Mouse (Mus musculus) brain, adult 2 months (tissue): ENCODE data around the gene Pygo2.

Experiments
- DNase-seq: peaks from one replicate; pipeline ENCODE4 v3.0.0; 2011; ENCODE audit warnings: low read depth, low spot score

The Pygo2 gene

GRCm38 (mm10) chr3:89392871-89393311 is 37.1 kb upstream of the Pygo2 start:
- no peak for DNase-seq

GRCm38 (mm10) chr3:89393605-89394004 is 36.4 kb upstream of the Pygo2 start:
- DNase-seq, result peak; percentile 99

GRCm38 (mm10) chr3:89394006-89394893 is 35.8 kb upstream of the Pygo2 start, which contains the start of gene Zbtb7b:
Gene Zbtb7b, minus strand, starts transcription at chr3:89394776.
- DNase-seq, result peak; percentile 90

GRCm38 (mm10) chr3:89394894-89395256 is 35.1 kb upstream of the Pygo2 start:
- peak; percentile 94 for DNase-seq

- DNase-seq, result no peak
These were observed 34.6 kb upstream of the Pygo2 start for GRCm38 (mm10) chr3:89395419-89395805.

- peak; percentile 83 for DNase-seq
These were observed 34.0 kb upstream of the Pygo2 start for GRCm38 (mm10) chr3:89395806-89396653.

- DNase-seq, result no peak
These were observed 33.4 kb upstream of the Pygo2 start for GRCm38 (mm10) chr3:89396654-89397005.

- no peak for DNase-seq
These were observed 28.7 kb upstream of the Pygo2 start for GRCm38 (mm10) chr3:89401329-89401728.

GRCm38 (mm10) chr3:89402693-89403092 is 27.3 kb upstream of the Pygo2 start, which contains the start of gene Lenep:
Gene Lenep, minus strand, starts transcription at chr3:89402793.
- DNase-seq, result no peak

- DNase-seq, result peak; percentile 55
These were observed 23.1 kb upstream of the Pygo2 start for GRCm38 (mm10) chr3:89406887-89407286.

GRCm38 (mm10) chr3:89408448-89408847 is 21.6 kb upstream of the Pygo2 start:
- DNase-seq, result no peak

- DNase-seq, result no peak
These were observed 20.3 kb upstream of the Pygo2 start for GRCm38 (mm10) chr3:89409701-89410100.

GRCm38 (mm10) chr3:89410864-89411263 is 19.1 kb upstream of the Pygo2 start:
- no peak for DNase-seq

GRCm38 (mm10) chr3:89411490-89412393 is 18.3 kb upstream of the Pygo2 start, which contains the start of gene Flad1:
Gene Flad1, minus strand, starts transcription at chr3:89411870.
- peak; percentile 100 for DNase-seq

GRCm38 (mm10) chr3:89416158-89416557 is 13.9 kb upstream of the Pygo2 start:
- DNase-seq, result no peak

- no peak for DNase-seq
These were observed 12.9 kb upstream of the Pygo2 start for GRCm38 (mm10) chr3:89417131-89417530.

GRCm38 (mm10) chr3:89417840-89418169 is 12.2 kb upstream of the Pygo2 start:
- peak; percentile 20 for DNase-seq

- peak; percentile 99 for DNase-seq
These were observed 11.7 kb upstream of the Pygo2 start, which contains the start of the genes Cks1b and Shc1 for GRCm38 (mm10) chr3:89418170-89418860. Gene Cks1b, minus strand, starts transcription at chr3:89418383. Gene Shc1, plus strand, starts transcription at chr3:89418443.

- no peak for DNase-seq
These were observed 11.2 kb upstream of the Pygo2 start for GRCm38 (mm10) chr3:89418861-89419250.

GRCm38 (mm10) chr3:89419571-89419970 is 10.4 kb upstream of the Pygo2 start:
- no peak for DNase-seq

GRCm38 (mm10) chr3:89419981-89420380 is 10.0 kb upstream of the Pygo2 start:
- DNase-seq, result no peak
